Mouse (Mus musculus) CD4-positive, CD25-positive, alpha-beta regulatory T cell, adult 9 weeks (primary cell): ENCODE data around the gene Atp5c1. TPM values are rescaled to one million over a fixed set of nuclear protein-coding genes. Genes with fewer than 3 reads are reported as not detected.

Experiments
- polyA plus RNA-seq: library from polyadenylated mRNA; unstranded; fragments of 100-300 nt; shearing (Covaris generic); gene quantifications from one replicate; pipeline ENCODE4 v1.2.1, GENCODE M21; 2017

The Atp5c1 gene
- polyA plus RNA-seq: 519 TPM

GRCm38 (mm10) chr2:10080310-10081010, at the start of gene Atp5c1, which contains the start of gene Kin:
Gene Atp5c1 (minus strand): TSS chr2:10080510.
Gene Kin (plus strand): TSS chr2:10080593.

GRCm38 (mm10) chr2:10048461-10048860, 31.8 kb downstream of the Atp5c1 start, which contains the start of gene Taf3:
Gene Taf3 (minus strand): TSS chr2:10048596.

Other genes with a start within 250 kb of the Atp5c1 start
- not detected for gene 4930412O13Rik, start 199.3 kb downstream of the Atp5c1 start, polyA plus RNA-seq
- 0.67 TPM for gene 9230102O04Rik, start 191.0 kb downstream of the Atp5c1 start, polyA plus RNA-seq
- gene Gata3, start 190.5 kb downstream of the Atp5c1 start, polyA plus RNA-seq: 85.2 TPM
- gene Taf3, start 31.9 kb downstream of the Atp5c1 start, polyA plus RNA-seq: 21.2 TPM
- 44.1 TPM for gene Kin, start 83 bp upstream of the Atp5c1 start, polyA plus RNA-seq
- gene Itih2, start 50.9 kb upstream of the Atp5c1 start, polyA plus RNA-seq: not detected
- 19.9 TPM for gene Itih5, start 73.1 kb upstream of the Atp5c1 start, polyA plus RNA-seq